Mouse (Mus musculus) kidney, embryonic 16.5 days (tissue): ENCODE data around the gene 1700066M21Rik. TPM values are rescaled to one million over a fixed set of nuclear protein-coding genes. Genes with fewer than 3 reads are reported as not detected.

Experiments used
- ATAC-seq: fragments of 200-750 bp; cut with Nextera tagmentation; 2 replicates; pipeline ENCODE4 v1.8.0; 2017; ENCODE audit warnings: moderate TSS enrichment; ENCODE audit not compliant: low FRiP score, low TSS enrichment
- H3K27ac ChIP-seq: fragments of 300-500 bp; sonication (generic); 2 replicates; pipeline ENCODE4 v1.5.1; 2014; ENCODE audit warnings: low read length
- H3K27me3 ChIP-seq: fragments of 300-500 bp; sonication (generic); 2 replicates; pipeline ENCODE4 v1.6.1; 2014; ENCODE audit warnings: low read length, control low read depth, mixed read lengths; ENCODE audit not compliant: insufficient read depth
- H3K36me3 ChIP-seq: fragments of 300-500 bp; sonication (generic); 2 replicates; pipeline ENCODE4 v1.6.1; 2014; ENCODE audit warnings: low read length, control low read depth, mixed read lengths; ENCODE audit not compliant: insufficient read depth
- H3K4me1 ChIP-seq: fragments of 300-500 bp; sonication (generic); 2 replicates; pipeline ENCODE4 v1.6.1; 2014; ENCODE audit warnings: low read length, control low read depth, mixed read lengths; ENCODE audit not compliant: insufficient read depth
- H3K4me2 ChIP-seq: fragments of 300-500 bp; sonication (generic); replicated peaks from 2 replicates; pipeline ENCODE4 v1.6.1; 2014; ENCODE audit warnings: low read depth, low read length
- H3K4me3 ChIP-seq: fragments of 300-500 bp; sonication (generic); 2 replicates; pipeline ENCODE4 v1.5.1; 2014; ENCODE audit warnings: mild to moderate bottlenecking, low read length
- H3K9ac ChIP-seq: fragments of 300-500 bp; sonication (generic); replicated peaks from 2 replicates; pipeline ENCODE4 v1.6.1; 2014; ENCODE audit warnings: low read length
- H3K9me3 ChIP-seq: fragments of 300-500 bp; sonication (generic); 2 replicates; pipeline ENCODE4 v1.6.1; 2016; ENCODE audit warnings: low read length, control low read depth
- WGBS: fragments of 180-500 bp; shearing (Covaris S2); extraction: QIAGEN DNeasy Blood & Tissue Kit; methylation state at CpG from one replicate; pipeline ENCODE4 v1.1.7; 2014; 5-methylcytosine and 5-hydroxymethylcytosine counted together
- polyA plus RNA-seq: library from polyadenylated mRNA; unstranded; fragments of >200 nt; fragmentation: Nextera tagmentation; extraction: Ambion mirVana; gene quantifications from 2 replicates; pipeline ENCODE4 v1.2.1, GENCODE M21; 2015

Gene 1700066M21Rik
- polyA plus RNA-seq, 1 experiment from 2014 or later = 12.9 TPM

DNA sequence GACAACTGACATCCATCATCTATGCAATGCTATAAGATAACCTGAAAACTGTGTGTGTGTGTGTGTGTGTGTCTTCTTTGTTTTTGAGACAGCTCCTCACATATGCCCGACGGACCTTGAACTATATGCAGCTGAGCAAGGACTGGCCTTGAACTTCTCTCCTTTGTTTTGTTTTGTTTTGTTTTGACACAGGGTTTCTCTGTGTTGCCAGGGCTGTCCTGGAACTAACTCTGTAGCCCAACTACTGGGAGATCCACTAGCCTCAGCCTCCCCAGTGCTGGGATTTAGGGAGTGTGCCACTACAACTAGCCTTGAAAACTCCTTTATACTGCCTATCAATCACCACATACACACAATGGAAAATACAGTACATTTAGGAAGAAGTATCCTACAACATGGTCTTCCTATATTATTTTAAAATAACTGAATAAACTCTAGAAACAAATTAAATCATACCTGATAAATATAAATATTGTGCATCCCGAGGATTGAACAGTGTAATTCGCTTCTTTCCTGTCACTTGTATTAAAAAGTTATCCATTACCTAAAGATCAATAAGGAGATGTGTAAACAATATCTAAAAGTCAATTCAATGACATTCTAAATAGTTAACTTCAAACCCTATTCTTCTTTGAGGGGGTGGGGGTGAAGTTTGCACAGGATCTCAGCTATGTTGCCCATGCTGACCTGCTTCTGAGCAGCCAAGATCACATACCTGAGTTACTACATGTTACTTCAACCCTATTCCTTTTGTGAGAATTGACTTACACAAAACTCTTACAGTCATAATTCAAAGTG is 13.8 kb downstream of the 1700066M21Rik start:
- Histone ChIP-seq H3K27me3 (no peaks in the 10 kb centered on the region), H3K36me3 (peaks cover 20% of the 10 kb centered on the region), H3K4me3 (no peak overlapping the region), H3K9ac (no peak overlapping the region), H3K4me1 (no peaks in the 10 kb centered on the region), H3K9me3 (no peaks in the 10 kb centered on the region), H3K4me2 (no peak overlapping the region), H3K27ac (no peak overlapping the region)
- 92% methylated on average over 4 of the region's 4 CpGs for WGBS
- ATAC-seq = no peak

DNA sequence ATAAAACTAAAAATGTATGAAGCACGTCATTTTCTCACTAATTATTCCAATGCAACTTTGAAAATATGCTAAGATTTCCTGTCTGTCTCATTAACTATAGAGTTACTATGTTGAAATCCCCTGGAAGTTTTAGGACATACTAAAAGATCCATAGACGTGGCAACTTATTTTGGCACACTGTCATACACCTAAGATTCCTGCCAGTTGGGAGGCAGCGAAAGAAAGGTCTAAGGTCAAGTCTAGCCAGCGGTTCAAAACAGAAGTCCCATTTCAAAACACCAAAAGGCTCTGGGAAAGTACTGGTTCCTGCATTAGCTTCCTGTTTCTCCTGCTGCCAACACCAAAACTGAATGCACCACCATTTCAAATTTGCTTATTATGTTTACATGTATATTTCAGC is 15.0 kb downstream of the 1700066M21Rik start:
- Histone ChIP-seq H3K9ac (no peak overlapping the region), H3K36me3 (peaks cover 30% of the 10 kb centered on the region), H3K4me2 (no peak overlapping the region), H3K27me3 (no peaks in the 10 kb centered on the region), H3K9me3 (no peaks in the 10 kb centered on the region), H3K4me1 (no peaks in the 10 kb centered on the region), H3K27ac (no peak overlapping the region), H3K4me3 (no peak overlapping the region)
- ATAC-seq = no peak
- 86% methylated on average over 4 of the region's 4 CpGs for WGBS

DNA sequence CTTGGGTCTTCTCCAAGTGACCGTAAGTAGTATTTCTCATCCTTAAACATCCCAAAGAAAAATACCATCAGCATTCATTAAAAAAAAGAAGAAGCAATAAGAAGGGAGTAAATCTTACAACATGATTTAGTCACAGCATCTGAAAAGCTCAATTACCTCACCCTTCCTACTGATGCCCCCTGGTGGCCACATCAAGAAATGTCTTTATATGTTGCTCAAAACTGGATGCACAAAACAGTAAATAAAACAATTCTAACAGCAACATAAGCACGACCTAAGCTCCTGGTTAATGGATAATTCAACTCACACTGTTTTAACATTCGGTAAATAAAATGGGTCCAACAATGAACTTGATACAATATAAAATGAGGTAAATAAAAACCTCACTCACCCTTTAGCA is 16.6 kb downstream of the 1700066M21Rik start:
- no peak for ATAC-seq
- WGBS = 64% methylated on average over 3 of the region's 3 CpGs

DNA sequence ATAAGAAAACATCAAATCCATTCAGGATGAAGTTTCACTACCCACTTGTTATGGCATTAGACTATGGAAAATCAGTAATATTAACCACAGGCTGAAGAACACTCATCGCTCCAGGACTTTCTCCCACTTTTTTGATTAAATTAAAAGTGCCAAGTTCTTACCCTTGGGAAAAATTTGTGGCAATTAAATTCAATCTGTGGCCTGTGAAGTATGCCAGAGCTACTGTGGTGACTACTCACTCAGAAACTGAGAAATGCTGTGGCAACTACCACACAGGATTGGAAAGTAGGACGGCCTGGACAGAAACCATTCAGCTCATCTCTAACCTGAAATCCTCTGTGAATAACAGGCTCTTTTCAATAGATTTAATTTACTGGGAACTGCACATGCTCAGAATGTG is 22.9 kb downstream of the 1700066M21Rik start:
- Histone ChIP-seq H3K4me3 (no peak overlapping the region), H3K27me3 (no peaks in the 10 kb centered on the region), H3K36me3 (peaks cover 23% of the 10 kb centered on the region), H3K27ac (no peak overlapping the region), H3K4me2 (no peak overlapping the region), H3K9me3 (no peaks in the 10 kb centered on the region), H3K4me1 (peaks cover 1% of the 10 kb centered on the region; the same call in 1 of the 2 replicates), H3K9ac (no peak overlapping the region)
- ATAC-seq = no peak
- 97% methylated on average over 2 of the region's 2 CpGs for WGBS

More for the DNA sequence above, 16.6 kb downstream of the 1700066M21Rik start:
- Histone ChIP-seq H3K9ac (no peak overlapping the region), H3K27ac (no peak overlapping the region), H3K4me2 (no peak overlapping the region), H3K27me3 (no peaks in the 10 kb centered on the region), H3K36me3 (peaks cover 24% of the 10 kb centered on the region), H3K4me3 (no peak overlapping the region), H3K9me3 (no peaks in the 10 kb centered on the region), H3K4me1 (no peaks in the 10 kb centered on the region)

DNA sequence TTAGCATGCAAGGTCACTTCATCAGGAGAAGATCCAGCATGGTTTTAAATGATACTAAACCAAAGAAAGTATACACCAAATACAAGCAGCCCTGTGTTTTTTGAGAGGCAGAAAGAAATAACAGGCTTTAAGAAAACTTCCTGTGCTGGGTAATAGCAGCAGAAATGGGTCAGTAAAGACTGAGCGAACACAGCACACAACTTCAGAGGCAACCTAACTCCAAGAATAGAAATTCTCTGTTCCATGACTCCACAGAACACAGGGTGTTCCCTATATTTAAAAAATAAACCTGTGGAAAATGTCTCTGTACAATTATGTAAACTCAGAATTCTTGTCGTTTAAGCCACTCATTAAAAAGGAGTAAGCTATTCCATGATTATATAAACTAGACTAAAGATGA is 23.5 kb downstream of the 1700066M21Rik start:
- Histone ChIP-seq H3K9me3 (no peaks in the 10 kb centered on the region), H3K4me1 (peaks cover 6% of the 10 kb centered on the region; the same call in 1 of the 2 replicates), H3K36me3 (peaks cover 23% of the 10 kb centered on the region), H3K4me3 (no peak overlapping the region), H3K9ac (no peak overlapping the region), H3K4me2 (no peak overlapping the region), H3K27ac (no peak overlapping the region), H3K27me3 (no peaks in the 10 kb centered on the region)
- 95% methylated on average over 2 of the region's 2 CpGs for WGBS
- ATAC-seq = no peak

DNA sequence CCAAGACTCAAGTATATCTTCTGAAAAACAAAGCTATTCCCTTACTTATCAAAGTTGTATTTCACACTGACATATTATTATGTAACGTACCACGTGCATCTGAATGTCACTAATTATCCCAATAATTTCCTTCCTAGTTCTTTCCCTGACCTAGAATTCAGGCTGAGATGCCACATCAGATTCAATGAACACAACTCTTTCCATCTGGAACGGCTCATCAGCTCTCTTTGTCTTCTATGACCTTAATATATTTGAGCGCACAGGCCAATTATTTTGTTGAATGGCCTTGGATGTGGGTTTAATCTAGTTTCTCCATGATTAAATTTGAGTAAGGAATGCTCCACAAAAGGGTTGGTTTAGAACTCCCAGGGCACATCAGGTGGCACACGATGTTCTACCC is 24.7 kb downstream of the 1700066M21Rik start:
- Histone ChIP-seq H3K9me3 (no peaks in the 10 kb centered on the region), H3K4me1 (peaks cover 6% of the 10 kb centered on the region; the same call in 1 of the 2 replicates), H3K27me3 (no peaks in the 10 kb centered on the region), H3K36me3 (peaks cover 15% of the 10 kb centered on the region), H3K27ac (no peak overlapping the region), H3K9ac (no peak overlapping the region), H3K4me2 (no peak overlapping the region), H3K4me3 (no peak overlapping the region)
- WGBS = 89% methylated on average over 5 of the region's 5 CpGs
- ATAC-seq = no peak

DNA sequence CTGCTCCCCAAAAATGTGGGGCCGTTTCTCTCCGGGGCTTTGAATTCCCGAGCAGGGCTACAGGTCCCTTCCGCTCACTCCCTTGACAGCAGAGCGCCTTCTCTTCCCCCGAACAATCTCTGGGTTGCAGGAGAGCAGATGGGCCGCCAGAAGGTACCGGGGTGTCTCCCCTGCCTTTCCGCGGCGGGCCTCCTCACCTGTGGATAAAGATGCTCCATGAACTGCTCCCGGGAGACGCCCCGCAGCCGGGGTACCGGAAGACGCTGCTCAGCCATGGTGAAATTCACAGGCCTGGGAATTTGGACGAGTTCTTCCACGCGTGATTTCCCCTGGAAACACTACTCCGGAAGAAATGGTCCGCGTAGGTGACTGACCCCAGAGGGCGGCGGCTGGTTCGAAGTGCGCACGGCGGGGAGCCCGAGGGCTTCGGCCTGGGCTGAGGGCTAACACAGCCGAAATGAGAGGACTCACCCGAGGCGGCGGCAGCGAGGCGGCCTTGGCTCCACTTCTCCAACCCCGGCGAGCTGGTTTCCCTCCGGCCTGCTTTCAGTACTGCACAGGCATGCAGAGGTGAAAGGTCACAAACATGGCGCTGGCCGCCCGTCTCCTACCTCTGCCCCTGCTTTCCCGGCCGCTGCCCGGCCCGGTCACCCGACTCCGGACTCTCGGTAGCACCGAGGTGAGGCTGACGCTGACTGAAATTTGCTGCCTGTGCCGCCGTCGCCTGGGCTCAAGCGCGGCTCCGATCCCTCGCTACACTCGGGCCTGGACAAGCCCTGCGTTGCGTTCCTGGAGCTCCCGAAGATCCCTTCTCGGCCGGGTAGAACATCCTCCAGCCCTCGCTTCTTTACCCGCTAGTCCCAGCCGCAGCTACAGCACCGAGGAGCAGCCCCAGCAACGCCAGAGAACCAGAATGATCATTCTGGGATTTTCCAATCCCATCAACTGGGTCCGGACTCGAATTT is 29.0 kb downstream of the 1700066M21Rik start, which contains the start of the genes Maip1 and Tyw5:
Gene Maip1, plus strand, starts transcription at position 142 of the 965 bp plus-strand sequence.
Gene Tyw5, minus strand, starts transcription at position 915 of the 965 bp plus-strand sequence.
- Histone ChIP-seq H3K27ac (peak within 1 kb of the TSS; percentile 98), H3K4me1 (peaks cover 23% of the 10 kb centered on the region), H3K9me3 (no peaks in the 10 kb centered on the region), H3K27me3 (no peaks in the 10 kb centered on the region), H3K9ac (peak within 1 kb of the TSS; percentile 99), H3K36me3 (no peaks in the 10 kb centered on the region), H3K4me2 (peak within 1 kb of the TSS; percentile 89), H3K4me3 (peak within 1 kb of the TSS; percentile 98)
- WGBS = under 1% methylated on average over 72 of the region's 72 CpGs
- peak; percentile 93 for ATAC-seq

DNA sequence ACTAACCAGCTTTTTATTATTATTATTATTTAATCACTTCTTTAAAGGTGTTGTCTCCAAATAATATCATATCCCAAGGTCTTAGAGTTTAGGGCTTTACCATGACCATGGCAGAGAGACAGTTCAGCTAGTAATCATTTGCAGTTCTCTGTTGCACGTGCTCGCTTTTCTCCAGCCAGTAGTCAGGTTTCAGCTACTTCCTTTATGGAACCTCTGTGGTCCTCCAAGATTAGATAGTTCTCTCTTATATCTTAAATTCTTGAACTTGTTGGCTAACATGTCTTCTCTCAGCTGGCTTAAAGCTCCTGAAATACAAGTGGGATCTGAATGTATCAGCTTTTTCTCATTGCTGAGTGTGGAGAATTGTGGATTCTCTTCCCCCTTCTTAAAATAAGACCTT is 31.6 kb downstream of the 1700066M21Rik start:
- H3K4me3 ChIP-seq = no peak overlapping the region
- 76% methylated on average over 2 of the region's 2 CpGs for WGBS
- H3K4me1 ChIP-seq = peaks cover 23% of the 10 kb centered on the region
- no peak overlapping the region for H3K27ac ChIP-seq
- no peak for ATAC-seq
- H3K4me2 ChIP-seq = no peak overlapping the region
- H3K36me3 ChIP-seq = peaks cover 12% of the 10 kb centered on the region
- H3K9ac ChIP-seq = no peak overlapping the region
- no peaks in the 10 kb centered on the region for H3K9me3 ChIP-seq
- H3K27me3 ChIP-seq = no peaks in the 10 kb centered on the region

DNA sequence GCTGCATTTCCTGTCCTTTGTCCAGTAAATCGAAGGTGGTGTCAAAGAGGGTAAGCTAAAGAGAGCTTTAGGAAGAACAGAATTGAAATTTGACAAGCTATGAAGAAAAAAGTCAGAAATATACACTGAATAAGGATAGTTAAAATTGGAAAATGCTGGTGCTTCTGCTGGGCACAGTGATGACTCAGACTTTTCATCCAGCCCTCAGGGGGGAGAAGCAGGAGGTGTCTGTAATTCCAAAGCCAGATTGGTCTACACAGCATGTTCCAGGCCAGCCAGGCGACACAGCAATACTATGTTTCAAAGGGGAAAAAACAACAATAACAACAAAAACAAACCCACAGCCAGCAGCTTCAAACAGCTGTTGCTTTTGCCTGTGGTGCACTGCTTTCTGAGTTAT is 36.0 kb downstream of the 1700066M21Rik start:
- no peak overlapping the region for H3K27ac ChIP-seq
- H3K9me3 ChIP-seq = peaks cover 5% of the 10 kb centered on the region; the same call in 1 of the 2 replicates
- H3K4me1 ChIP-seq = peaks cover 6% of the 10 kb centered on the region
- H3K36me3 ChIP-seq = peaks cover 32% of the 10 kb centered on the region
- H3K4me2 ChIP-seq = no peak overlapping the region
- H3K9ac ChIP-seq = no peak overlapping the region
- ATAC-seq = no peak
- H3K27me3 ChIP-seq = no peaks in the 10 kb centered on the region
- 88% methylated on average over 2 of the region's 2 CpGs for WGBS
- H3K4me3 ChIP-seq = no peak overlapping the region
